In genomic region chr1:93636211-93636897, GRCm38 (mm10) we compare ENCODE assay signal across 9 mouse cellular contexts. TPM values are rescaled to one million over a fixed set of nuclear protein-coding genes. Genes with fewer than 3 reads are reported as not detected.
DNase-seq lines count a peak whose midpoint lies in the region; ATAC-seq and TF ChIP-seq lines count a peak whose summit lies in the region.
"Had no signal": no experiment of that assay in that cellular context is flagged by ENCODE, and none has a peak within 500 bp of the region (broad histone marks: within the 10 kb centered on the region; RNA-seq: fewer than 3 reads in every experiment).

No protein-coding gene starts in this region.

- ATAC-seq in limb, embryonic 15.5 days (ENCODE audit: insufficient number of reproducible peaks, low FRiP score, low TSS enrichment, low read depth): no peak
- ATAC-seq in stomach, postnatal 0 days (ENCODE audit: low FRiP score, low TSS enrichment): peak; percentile 61

- TF ChIP-seq CTCF in heart, adult 2 months (IDR thresholded peaks at IDR 0.05): peak; percentile 52
- TF ChIP-seq CTCF in C2C12 (IDR thresholded peaks at IDR 0.05; ENCODE audit: control insufficient read depth, insufficient read depth, insufficient read length): no peak
- TF ChIP-seq CTCF in embryonic fibroblast, embryonic 13.5 days (IDR thresholded peaks at IDR 0.05; ENCODE audit: borderline replicate concordance, insufficient read depth, low read length): no peak
- TF ChIP-seq CTCF in stomach, postnatal 0 days (IDR thresholded peaks at IDR 0.05; ENCODE audit: low read depth): peak; percentile 66

- 23% methylated on average over 7 of the region's 7 CpGs for WGBS in heart, adult 2 months
- WGBS in limb, embryonic 15.5 days: 28% methylated on average over 7 of the region's 7 CpGs
- 27% methylated on average over 7 of the region's 7 CpGs for WGBS in stomach, postnatal 0 days

- intact Hi-C loops in heart, adult 2 months (cut with DNase I): loop anchor here (2.0 to 10.0 kb wide), 5 partner anchors 51 to 292 kb away; partner anchors contain the start of genes Atg4b, Bok, Farp2 and Ing5
- intact Hi-C loops in heart, postnatal 36 days (cut with DNase I): loop anchor here (5.0 kb wide), 1 partner anchor 166 kb away; the partner anchor contains the start of genes Dtymk and Ing5

- H3K9me3 ChIP-seq in limb, embryonic 15.5 days: no peaks in the 10 kb centered on the region
- H3K9me3 ChIP-seq in stomach, postnatal 0 days (ENCODE audit: control insufficient read depth, low read length): no peaks in the 10 kb centered on the region

- H3K4me1 ChIP-seq in heart, adult 2 months (ENCODE audit: control insufficient read depth, insufficient read depth, low read length): peaks cover 11% of the 10 kb centered on the region
- H3K4me1 ChIP-seq in embryonic fibroblast, embryonic 13.5 days (ENCODE audit: control insufficient read depth, insufficient read depth, low read length): no peaks in the 10 kb centered on the region; the same call in none of the 2 replicates
- peaks cover 21% of the 10 kb centered on the region for H3K4me1 ChIP-seq in limb, embryonic 15.5 days
- H3K4me1 ChIP-seq in stomach, postnatal 0 days (replicated peaks; ENCODE audit: control insufficient read depth, insufficient read depth): peaks cover 6% of the 10 kb centered on the region; the same call in 1 of the 2 replicates

- no peak for TF ChIP-seq POLR2A in heart, adult 2 months (IDR thresholded peaks at IDR 0.05; ENCODE audit: insufficient read depth, low read depth, low read length)
- no peak for TF ChIP-seq POLR2A in embryonic fibroblast, embryonic 13.5 days (IDR thresholded peaks at IDR 0.05; ENCODE audit: low read depth, low read length)

- H3K27ac ChIP-seq in heart, adult 2 months: peak overlapping the region; percentile 91
- H3K27ac ChIP-seq in embryonic fibroblast, embryonic 13.5 days (ENCODE audit: insufficient read depth, low read length): peak overlapping the region; percentile 55
- H3K27ac ChIP-seq in limb, embryonic 15.5 days: peak overlapping the region; percentile 69
- peak overlapping the region; percentile 78 for H3K27ac ChIP-seq in stomach, postnatal 0 days (replicated peaks)

- TF ChIP-seq EP300 in heart, adult 2 months (IDR thresholded peaks at IDR 0.05; ENCODE audit: insufficient read depth, low read depth, low read length): no peak
- no peak for TF ChIP-seq EP300 in stomach, postnatal 0 days (optimal IDR thresholded peaks at IDR 0.05)

- peaks cover 5% of the 10 kb centered on the region for H3K36me3 ChIP-seq in heart, adult 2 months (ENCODE audit: control insufficient read depth, insufficient read depth, low read length)
- no peaks in the 10 kb centered on the region for H3K36me3 ChIP-seq in C2C12 (ENCODE audit: control insufficient read depth, insufficient read depth)
- 0 out of 2 replicates have a peak, but pooled peaks cover 8% of the 10 kb centered on the region for H3K36me3 ChIP-seq in limb, embryonic 15.5 days
- no peaks in the 10 kb centered on the region for H3K36me3 ChIP-seq in stomach, postnatal 0 days (ENCODE audit: control insufficient read depth, insufficient read depth, low read length)

- peak overlapping the region; percentile 74 for H3ac ChIP-seq in C2C12 (ENCODE audit: control insufficient read depth, insufficient read length, low read depth)

- H3K79me3 ChIP-seq in C2C12 (ENCODE audit: low read depth): peaks cover 29% of the 10 kb centered on the region

- DNase-seq in heart, adult 2 months: no peak
- no peak for DNase-seq in heart, postnatal 36 days
- no peak for DNase-seq in stomach, postnatal 0 days (ENCODE audit: low spot score)
- no peak for DNase-seq in layer of hippocampus, postnatal 36 days
- DNase-seq in cerebellum, adult 11-12 months: no peak

- H3K4me3 ChIP-seq in heart, adult 2 months: peak overlapping the region; percentile 68
- H3K4me3 ChIP-seq in C2C12 (ENCODE audit: insufficient read depth, poor library complexity, severe bottlenecking): peak overlapping the region; percentile 72
- peak overlapping the region; percentile 32 for H3K4me3 ChIP-seq in embryonic fibroblast, embryonic 13.5 days (ENCODE audit: insufficient read depth, low read length)
- peak overlapping the region; percentile 96 for H3K4me3 ChIP-seq in limb, embryonic 15.5 days
- H3K4me3 ChIP-seq in stomach, postnatal 0 days (ENCODE audit: low read depth, low read length): peak overlapping the region; percentile 97

- no peaks in the 10 kb centered on the region for H3K27me3 ChIP-seq in heart, adult 2 months (ENCODE audit: control insufficient read depth, insufficient read depth, low read length)
- no peaks in the 10 kb centered on the region for H3K27me3 ChIP-seq in C2C12 (ENCODE audit: control insufficient read depth, insufficient read depth, insufficient read length)
- no peaks in the 10 kb centered on the region for H3K27me3 ChIP-seq in limb, embryonic 15.5 days
- no peaks in the 10 kb centered on the region for H3K27me3 ChIP-seq in stomach, postnatal 0 days (ENCODE audit: control insufficient read depth, insufficient read depth, low read length)
- H3K27me3 ChIP-seq: Patski had no signal

- H3K79me2 ChIP-seq in heart, adult 2 months (replicated peaks; ENCODE audit: control insufficient read depth, insufficient read depth, low read length): peaks cover 4% of the 10 kb centered on the region; the same call in 1 of the 2 replicates
- peaks cover 39% of the 10 kb centered on the region for H3K79me2 ChIP-seq in C2C12 (ENCODE audit: control insufficient read depth, insufficient read depth)

- peak overlapping the region; percentile 76 for H3K9ac ChIP-seq in heart, adult 2 months (ENCODE audit: low read depth, low read length)
- no peak overlapping the region for H3K9ac ChIP-seq in limb, embryonic 15.5 days
- peak overlapping the region; percentile 52 for H3K9ac ChIP-seq in stomach, postnatal 0 days (ENCODE audit: low read length)

- H3K4me2 ChIP-seq in limb, embryonic 15.5 days: peak overlapping the region; percentile 82
- peak overlapping the region; percentile 72 for H3K4me2 ChIP-seq in stomach, postnatal 0 days (replicated peaks; ENCODE audit: low read depth)

TF ChIP-seq in C2C12, 6 proteins besides CTCF, POLR2A, EP300 and RAD21:
- no peak for TF ChIP-seq MYOG (IDR thresholded peaks at IDR 0.05; ENCODE audit: control insufficient read depth, extremely low read depth, insufficient read length)
- no peak for TF ChIP-seq USF1 (IDR thresholded peaks at IDR 0.05; ENCODE audit: low read depth)
- no peak for TF ChIP-seq CEBPB (IDR thresholded peaks at IDR 0.05; ENCODE audit: low read depth)
- TF ChIP-seq MYOD1 (IDR thresholded peaks at IDR 0.05; ENCODE audit: control insufficient read depth, insufficient read length, low read depth): no peak
- no peak for TF ChIP-seq MAX (IDR thresholded peaks at IDR 0.05)
- TF ChIP-seq FOSL1 (IDR thresholded peaks at IDR 0.05; ENCODE audit: insufficient read depth, low read length, poor library complexity, severe bottlenecking): no peak

RNA-seq across cellular contexts. Expression of gene Stk25, which starts 22.1 kb away (rescaled TPM):
- 100 to 1,000 TPM in 1 of 2 experiments, 10 to 100 TPM in 1; 81.2 to 104 TPM for total RNA-seq in heart, adult 2 months (2021)
- polyA plus RNA-seq in heart, adult 2 months (2012; rRNA removed): 90.4 and 143 TPM in 2 replicates
- total RNA-seq in heart, postnatal 36 days (2021): 100 to 1,000 TPM in 1 of 2 experiments, 10 to 100 TPM in 1; 98.2 to 103 TPM
- polyA plus RNA-seq in C2C12 (2012; fragmentation: generic; extraction: Trizol): 57.6 TPM
- polyA plus RNA-seq in embryonic fibroblast, embryonic 13.5 days (2011; ENCODE audit: insufficient read length, low read depth, missing spikeins): 100 and 115 TPM in 2 replicates
- polyA plus RNA-seq in limb, embryonic 15.5 days (2015; fragmentation: Nextera tagmentation; extraction: Ambion mirVana): 176 and 200 TPM in 2 replicates
- polyA plus RNA-seq in stomach, postnatal 0 days (2015; fragmentation: Nextera tagmentation; extraction: Ambion mirVana): 107 and 115 TPM in 2 replicates
- total RNA-seq in layer of hippocampus, postnatal 36 days (2021): 100 to 1,000 TPM; 397 to 399 TPM

RNA-seq across cellular contexts. Expression of gene Bok, which starts 49.1 kb away (rescaled TPM):
- 1 to 10 TPM; 3.0 to 3.1 TPM for total RNA-seq in heart, adult 2 months (2021)
- 5.9 and 9.0 TPM in 2 replicates for polyA plus RNA-seq in heart, adult 2 months (2012; rRNA removed)
- total RNA-seq in heart, postnatal 36 days (2021): 1 to 10 TPM; 3.3 to 4.1 TPM
- polyA plus RNA-seq in C2C12 (2012; fragmentation: generic; extraction: Trizol): 219 TPM
- 11.9 and 17.0 TPM in 2 replicates for polyA plus RNA-seq in embryonic fibroblast, embryonic 13.5 days (2011; ENCODE audit: insufficient read length, low read depth, missing spikeins)
- 40.5 and 48.4 TPM in 2 replicates for polyA plus RNA-seq in limb, embryonic 15.5 days (2015; fragmentation: Nextera tagmentation; extraction: Ambion mirVana)
- 66.9 and 69.9 TPM in 2 replicates for polyA plus RNA-seq in stomach, postnatal 0 days (2015; fragmentation: Nextera tagmentation; extraction: Ambion mirVana)
- 10 to 100 TPM; 64.5 to 79.7 TPM for total RNA-seq in layer of hippocampus, postnatal 36 days (2021)

Comparison
In these comparisons a context has a peak if more than half of its experiments do, and no peak if none do; other contexts are left out.
1. H3K4me3 ChIP-seq: peak in every context shown above with its lines; median percentile 97 in stomach, postnatal 0 days; 96 in limb, embryonic 15.5 days; 72 in C2C12; 68 in heart, adult 2 months; 32 in embryonic fibroblast, embryonic 13.5 days.
2. CTCF ChIP-seq: peak in heart, adult 2 months (single experiment) and stomach, postnatal 0 days (single experiment); none in C2C12 (single experiment) and embryonic fibroblast, embryonic 13.5 days (single experiment).
3. Peak in every context shown above with its lines, with median percentiles within 50 percentile points of each other: H3K27ac ChIP-seq.